Mouse (Mus musculus) kidney, postnatal 0 days (tissue): ENCODE results near the gene Tbata. TPM values are rescaled to one million over a fixed set of nuclear protein-coding genes. Genes with fewer than 3 reads are reported as not detected.

Experiments
- ATAC-seq: fragments of 200-750 bp; cut with Nextera tagmentation; replicated peaks from 2 replicates; pipeline ENCODE4 v1.8.0; 2017; ENCODE audit warnings: low read depth, moderate number of reproducible peaks, moderate TSS enrichment, moderate library complexity; ENCODE audit not compliant: low FRiP score
- DNase-seq: peaks from one replicate; pipeline ENCODE4 v3.0.0-alpha.2; 2016; ENCODE audit warnings: low spot score
- H3K27ac ChIP-seq: fragments of 300-500 bp; sonication (generic); 2 replicates; pipeline ENCODE4 v1.5.1; 2014; ENCODE audit warnings: mild to moderate bottlenecking
- H3K27me3 ChIP-seq: fragments of 300-500 bp; sonication (generic); 2 replicates; pipeline ENCODE4 v1.6.1; 2014; ENCODE audit warnings: low read length, mixed read lengths; ENCODE audit not compliant: insufficient read depth
- H3K36me3 ChIP-seq: fragments of 300-500 bp; sonication (generic); 2 replicates; pipeline ENCODE4 v1.6.1; 2014; ENCODE audit warnings: low read length, mixed read lengths; ENCODE audit not compliant: insufficient read depth
- H3K4me1 ChIP-seq: fragments of 300-500 bp; sonication (generic); replicated peaks from 2 replicates; pipeline ENCODE4 v1.6.1; 2014; ENCODE audit warnings: antibody characterized with exemption, low read length, mixed read lengths; ENCODE audit not compliant: insufficient read depth
- H3K4me2 ChIP-seq: fragments of 300-500 bp; sonication (generic); 2 replicates; pipeline ENCODE4 v1.6.1; 2014; ENCODE audit warnings: mild to moderate bottlenecking, low read length, moderate library complexity, mixed read lengths
- H3K4me3 ChIP-seq: fragments of 300-500 bp; sonication (generic); replicated peaks from 2 replicates; pipeline ENCODE4 v1.5.1; 2014; ENCODE audit warnings: low read depth, low read length
- H3K9ac ChIP-seq: fragments of 300-500 bp; sonication (generic); 2 replicates; pipeline ENCODE4 v1.6.1; 2014; ENCODE audit warnings: low read depth, low read length
- H3K9me3 ChIP-seq: fragments of 300-500 bp; sonication (generic); replicated peaks from 2 replicates; pipeline ENCODE4 v1.6.1; 2016; ENCODE audit warnings: low read length, inconsistent platforms, mixed read lengths
- CTCF ChIP-seq: IDR thresholded peaks from 2 replicates; pipeline ENCODE4 v1.5.1; 2016; ENCODE audit warnings: antibody characterized with exemption, low read depth, mild to moderate bottlenecking, moderate library complexity
- WGBS: fragments of 180-500 bp; shearing (Covaris S2); extraction: QIAGEN DNeasy Blood & Tissue Kit; methylation state at CpG from one replicate; pipeline ENCODE4 v1.1.7; 2014; 5-methylcytosine and 5-hydroxymethylcytosine counted together
- polyA plus RNA-seq: library from polyadenylated mRNA; unstranded; fragments of >200 nt; fragmentation: Nextera tagmentation; extraction: Ambion mirVana; gene quantifications from 2 replicates; pipeline ENCODE4 v1.2.1, GENCODE M21; 2015

Gene Tbata
- polyA plus RNA-seq, result 0.24 TPM in 1 of 2 replicates, not detected in the other

- H3K27ac ChIP-seq, result no peak within 1 kb of the TSS
- H3K4me2 ChIP-seq, result no peak within 1 kb of the TSS
- no peaks in the 10 kb centered on the region for H3K9me3 ChIP-seq
- no peaks in the 10 kb centered on the region for H3K36me3 ChIP-seq
- H3K9ac ChIP-seq, result no peak within 1 kb of the TSS
- no peak within 1 kb of the TSS for H3K4me3 ChIP-seq
- DNase-seq (no peak), ATAC-seq (no peak)
- WGBS, result 66% methylated on average over 3 of the region's 3 CpGs
- 0 out of 2 replicates have a peak, but pooled peaks cover 6% of the 10 kb centered on the region for H3K4me1 ChIP-seq
- no peak for TF ChIP-seq CTCF
- no peaks in the 10 kb centered on the region for H3K27me3 ChIP-seq
Observed at GRCm38 (mm10) chr10:61171654-61172053, at the start of gene Tbata. Gene Tbata, plus strand, starts transcription at chr10:61171954.

- no peak for TF ChIP-seq CTCF
- no peak for DNase-seq
- Histone ChIP-seq H3K9me3 (no peaks in the 10 kb centered on the region), H3K27ac (no peak overlapping the region), H3K4me3 (no peak overlapping the region), H3K4me2 (no peak overlapping the region), H3K36me3 (peaks cover 3% of the 10 kb centered on the region; the same call in 1 of the 2 replicates), H3K4me1 (no peaks in the 10 kb centered on the region), H3K27me3 (no peaks in the 10 kb centered on the region), H3K9ac (no peak overlapping the region)
- ATAC-seq, result no peak
- 93% methylated on average over 3 of the region's 3 CpGs for WGBS
Observed at GRCm38 (mm10) chr10:61123276-61123913, 48.4 kb upstream of the Tbata start.

- Histone ChIP-seq H3K27ac (no peak overlapping the region), H3K9me3 (no peaks in the 10 kb centered on the region), H3K4me1 (no peaks in the 10 kb centered on the region), H3K36me3 (0 out of 2 replicates have a peak, but pooled peaks cover 3% of the 10 kb centered on the region), H3K9ac (no peak overlapping the region), H3K27me3 (no peaks in the 10 kb centered on the region), H3K4me3 (no peak overlapping the region), H3K4me2 (no peak overlapping the region)
- DNase-seq (no peak), ATAC-seq (no peak)
- WGBS, result 93% methylated on average over 2 of the region's 2 CpGs
- no peak for TF ChIP-seq CTCF
Observed at GRCm38 (mm10) chr10:61124462-61124861, 47.3 kb upstream of the Tbata start.

- DNase-seq, result no peak
- ATAC-seq, result no peak
- H3K9me3 ChIP-seq, result no peaks in the 10 kb centered on the region
- no peak overlapping the region for H3K27ac ChIP-seq
- no peak overlapping the region for H3K9ac ChIP-seq
- H3K36me3 ChIP-seq, result 0 out of 2 replicates have a peak, but pooled peaks cover 6% of the 10 kb centered on the region
- no peak overlapping the region for H3K4me3 ChIP-seq
- H3K27me3 ChIP-seq, result no peaks in the 10 kb centered on the region
- no peak overlapping the region for H3K4me2 ChIP-seq
- WGBS, result 96% methylated on average over 1 of the region's 1 CpGs
- TF ChIP-seq CTCF, result no peak
- no peaks in the 10 kb centered on the region for H3K4me1 ChIP-seq
Observed at GRCm38 (mm10) chr10:61128701-61129365, 42.9 kb upstream of the Tbata start.

GRCm38 (mm10) chr10:61130959-61131358, 40.8 kb upstream of the Tbata start:
- no peak for DNase-seq
- no peaks in the 10 kb centered on the region for H3K4me1 ChIP-seq
- H3K36me3 ChIP-seq, result 0 out of 2 replicates have a peak, but pooled peaks cover 6% of the 10 kb centered on the region
- H3K9me3 ChIP-seq, result no peaks in the 10 kb centered on the region
- no peaks in the 10 kb centered on the region for H3K27me3 ChIP-seq
- no peak overlapping the region for H3K4me3 ChIP-seq
- H3K4me2 ChIP-seq, result no peak overlapping the region
- no peak for TF ChIP-seq CTCF
- no peak for ATAC-seq
- WGBS, result 83% methylated on average over 3 of the region's 3 CpGs
- H3K27ac ChIP-seq, result no peak overlapping the region
- H3K9ac ChIP-seq, result no peak overlapping the region

- 77% methylated on average over 4 of the region's 4 CpGs for WGBS
- Histone ChIP-seq H3K27me3 (no peaks in the 10 kb centered on the region), H3K4me3 (no peak overlapping the region), H3K27ac (no peak overlapping the region), H3K36me3 (0 out of 2 replicates have a peak, but pooled peaks cover 6% of the 10 kb centered on the region), H3K4me1 (no peaks in the 10 kb centered on the region), H3K4me2 (no peak overlapping the region), H3K9ac (no peak overlapping the region), H3K9me3 (no peaks in the 10 kb centered on the region)
- no peak for TF ChIP-seq CTCF
- ATAC-seq, result no peak
- no peak for DNase-seq
Observed at GRCm38 (mm10) chr10:61134041-61134440, 37.7 kb upstream of the Tbata start.
